Mouse (Mus musculus): Measurements from ENCODE around the gene Cela2a. TPM values are rescaled to one million over a fixed set of nuclear protein-coding genes. Genes with fewer than 3 reads are reported as not detected.
A peak's percentile ranks its signal among the peaks of the same experiment; 100 is the strongest.

Cela2a gene
- not detected for polyA plus RNA-seq (2017; shearing (Covaris generic))

DNA sequence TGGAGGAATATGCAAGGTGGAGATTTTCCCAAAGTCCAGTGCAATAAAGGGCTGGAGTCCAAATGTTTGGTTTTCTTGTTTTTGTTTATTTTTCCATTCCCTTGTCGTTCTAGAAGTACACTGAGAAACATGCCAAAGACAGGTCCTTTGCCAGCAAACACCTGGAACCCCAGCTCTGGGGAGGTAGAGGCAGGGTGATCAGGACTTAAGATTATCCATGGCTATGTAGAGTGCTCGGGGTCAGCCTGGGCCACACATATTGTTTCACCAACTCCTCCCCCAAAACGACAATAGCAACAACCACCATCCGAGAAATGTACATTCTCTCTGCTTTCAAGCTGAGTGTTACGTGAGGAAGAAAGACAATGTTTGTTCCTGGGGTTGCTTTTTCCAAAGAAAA, at the start of gene Cela2a:
Gene Cela2a, minus strand, starts transcription at position 101 of the 400 bp plus-strand sequence.
- ATAC-seq = no peak

DNA sequence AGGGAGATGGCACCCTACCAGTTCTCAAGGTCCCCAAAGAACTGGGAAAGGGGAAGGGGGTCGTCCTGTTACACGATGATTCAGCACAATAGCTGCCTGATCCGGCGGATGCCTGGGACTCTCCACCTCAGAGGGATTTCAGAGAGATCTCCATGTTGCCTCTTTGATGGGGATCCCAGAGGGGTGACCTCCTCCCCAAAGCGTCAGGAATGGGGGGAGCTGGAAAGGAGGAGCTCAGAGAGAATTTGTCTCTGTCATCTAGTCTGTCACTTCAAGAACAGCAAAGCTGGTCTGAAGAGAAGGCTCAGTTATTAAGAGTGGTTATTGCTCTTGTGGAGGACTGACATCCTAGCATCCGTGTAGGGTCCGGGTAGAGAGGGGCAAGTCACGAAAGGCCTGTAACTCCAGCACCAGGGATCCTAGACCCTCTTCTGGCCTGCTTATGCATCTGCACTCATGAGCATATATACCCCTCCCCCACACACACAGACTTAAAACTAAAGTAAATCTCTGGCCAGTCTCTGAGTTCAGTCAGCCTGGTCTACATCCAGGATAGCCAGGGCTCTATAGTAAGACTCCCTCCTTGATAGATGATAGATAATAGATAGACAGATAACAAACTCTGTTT, 49.6 kb upstream of the Cela2a start:
- no peak for ATAC-seq

DNA sequence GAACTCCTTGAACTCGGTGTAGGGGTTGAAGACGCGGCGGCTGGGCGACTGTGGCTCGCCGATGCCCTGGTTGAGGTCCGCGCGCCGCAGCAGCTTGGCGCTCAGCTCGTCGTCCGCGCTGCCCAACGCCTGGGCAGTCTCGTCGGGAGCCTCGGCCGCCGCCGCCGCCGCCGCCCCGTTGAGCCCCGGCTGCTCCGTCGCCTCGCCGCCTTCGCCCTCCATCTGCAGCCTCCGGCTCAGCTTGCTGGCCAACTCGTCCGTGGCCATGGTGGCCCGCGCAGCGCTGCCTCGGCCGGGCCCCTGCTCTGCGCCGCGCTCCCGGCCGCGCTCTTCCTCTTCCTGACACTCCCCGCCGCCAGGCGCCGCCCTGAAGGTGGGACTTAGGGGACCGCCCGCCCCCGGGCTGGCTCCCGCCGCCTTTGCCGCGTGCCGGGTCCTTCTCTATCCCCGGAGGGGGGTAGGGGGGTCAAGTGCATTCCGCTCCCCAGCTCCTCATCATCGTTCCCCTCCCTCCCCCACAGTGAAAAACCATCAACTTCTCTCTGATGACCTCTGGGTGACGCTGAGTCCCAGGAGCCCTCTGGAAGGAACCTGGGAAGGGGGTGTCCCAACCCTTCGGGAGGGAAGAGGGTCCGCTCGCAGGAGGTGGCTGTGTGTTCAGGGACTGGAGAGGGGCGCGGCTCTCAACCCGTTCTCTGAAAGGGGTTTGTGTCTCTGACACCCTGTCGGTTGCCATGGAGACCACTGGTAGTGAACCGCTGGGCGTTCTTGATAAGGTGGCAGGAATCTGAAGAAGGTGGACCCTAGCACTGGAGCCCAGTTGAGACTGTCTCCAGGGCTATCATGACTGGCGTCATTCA, 48.9 kb upstream of the Cela2a start, which contains the start of gene Efhd2:
Gene Efhd2, minus strand, starts transcription at position 320 of the 860 bp plus-strand sequence.
- peak; percentile 98 for ATAC-seq

GRCm38 (mm10) chr4:141874111-141874600, 48.2 kb upstream of the Cela2a start:
- ATAC-seq = peak; percentile 19

- ATAC-seq = no peak
Measured at GRCm38 (mm10) chr4:141872977-141873376, 47.0 kb upstream of the Cela2a start.

DNA sequence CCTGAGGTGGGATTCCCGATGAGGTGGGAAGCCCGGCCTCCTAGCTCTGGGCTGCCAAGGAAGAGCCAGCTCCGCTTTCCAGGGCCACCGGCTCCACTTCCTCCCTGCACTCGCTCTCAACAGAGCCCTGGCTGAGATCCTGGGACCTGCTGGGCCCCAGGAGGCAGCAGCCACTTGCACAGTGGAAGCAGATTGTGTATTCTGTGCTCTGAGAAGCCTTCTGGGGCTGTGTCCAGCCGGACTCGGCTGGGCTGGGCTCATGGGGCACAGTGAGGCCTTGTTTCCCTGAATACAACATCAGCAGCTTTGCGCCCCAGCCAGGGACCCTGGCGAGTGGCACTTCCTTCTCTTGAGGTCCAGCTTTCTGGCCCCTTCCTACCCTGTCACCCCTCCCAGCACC, 45.9 kb upstream of the Cela2a start:
- ATAC-seq = no peak

DNA sequence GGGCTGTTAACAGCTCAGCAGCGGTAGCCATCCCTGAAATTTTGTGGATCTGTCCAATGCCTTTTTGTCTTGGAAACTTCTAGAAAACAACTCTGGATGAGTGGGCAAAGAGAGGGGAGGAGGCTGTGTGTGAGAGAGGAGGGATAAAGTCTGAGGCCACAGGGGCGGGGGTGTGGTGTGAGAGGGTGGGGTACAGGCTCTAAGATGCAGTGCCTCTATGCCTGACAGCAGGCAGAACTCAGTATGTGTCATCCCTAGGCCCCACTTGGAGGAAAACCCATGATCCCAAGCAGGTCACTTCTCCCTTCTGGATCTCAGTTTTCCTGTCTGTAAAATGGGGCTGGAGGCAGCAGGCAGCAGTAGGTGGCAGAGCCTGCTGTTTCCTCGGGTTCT, 45.4 kb upstream of the Cela2a start:
- ATAC-seq = no peak

- no peak for ATAC-seq
Measured at GRCm38 (mm10) chr4:141870666-141871332, 44.8 kb upstream of the Cela2a start.

GRCm38 (mm10) chr4:141869436-141870215, 43.7 kb upstream of the Cela2a start:
- ATAC-seq = no peak

DNA sequence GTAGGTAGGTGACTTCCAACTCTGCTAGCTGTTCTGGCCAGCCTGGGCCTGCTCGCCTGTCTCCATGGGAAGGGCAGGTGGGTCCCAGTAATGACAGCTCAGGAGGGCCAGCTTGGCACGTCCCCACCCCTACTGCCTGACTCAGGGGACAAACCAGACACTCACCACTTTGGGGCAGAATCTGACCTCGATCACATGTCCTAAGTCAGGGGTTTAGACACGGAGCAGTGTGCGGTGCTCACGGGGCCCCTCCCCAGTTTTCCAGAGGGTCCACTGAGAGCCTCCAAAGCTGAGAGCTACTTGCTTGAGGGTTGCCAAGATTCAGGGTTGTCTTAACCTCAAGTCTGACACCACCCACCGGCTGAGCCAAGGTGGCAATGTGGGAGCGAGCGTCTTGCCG, 42.1 kb upstream of the Cela2a start:
- ATAC-seq = no peak

GRCm38 (mm10) chr4:141867498-141867897, 41.5 kb upstream of the Cela2a start:
- no peak for ATAC-seq

DNA sequence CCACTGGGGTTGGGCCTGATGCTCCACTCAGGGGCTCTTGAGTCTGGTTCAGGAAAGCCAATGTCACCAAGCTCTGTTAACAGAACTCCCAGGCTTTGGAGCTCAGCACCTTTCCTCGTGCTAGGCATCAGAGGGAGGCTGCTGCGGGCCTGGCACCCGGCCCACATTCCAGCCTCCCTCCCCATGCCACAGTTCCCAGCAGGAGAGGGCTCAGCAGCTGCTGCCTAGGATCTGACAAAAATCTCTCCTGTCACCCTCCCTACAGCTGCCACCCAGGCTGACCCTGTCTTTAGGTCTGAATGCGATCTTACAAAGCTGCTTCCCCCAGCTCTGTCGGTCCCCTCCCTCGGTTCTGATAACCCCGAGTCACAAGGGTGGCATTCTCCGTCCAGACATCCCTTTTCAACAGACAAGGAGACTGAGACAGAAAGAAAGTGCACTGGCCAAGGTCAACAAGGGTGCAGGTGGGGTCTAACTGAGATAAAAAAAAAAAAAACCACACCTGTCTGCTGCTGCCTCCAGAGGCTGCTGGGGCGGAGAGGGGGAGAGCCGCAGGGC, 41.1 kb upstream of the Cela2a start:
- no peak for ATAC-seq

DNA sequence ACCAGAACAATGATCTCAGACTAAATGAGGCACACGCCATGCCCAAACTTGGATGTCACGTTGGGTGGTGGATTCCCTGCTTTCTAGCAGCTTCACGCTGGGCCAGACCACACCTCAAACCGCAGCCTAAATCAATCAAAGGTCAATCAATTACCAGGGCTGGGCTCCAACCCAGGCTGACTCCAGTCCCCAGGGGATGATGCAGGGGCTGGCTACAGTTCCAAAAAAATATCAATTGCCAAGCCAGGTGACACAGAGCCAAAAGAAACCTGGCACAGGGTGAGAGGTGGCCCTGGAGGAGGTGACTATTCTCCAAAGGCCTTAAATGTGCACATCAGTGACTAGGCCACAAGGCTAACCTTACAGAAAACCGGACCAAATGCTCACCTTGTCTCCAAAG, 39.6 kb upstream of the Cela2a start:
- no peak for ATAC-seq

GRCm38 (mm10) chr4:141865006-141865405, 39.0 kb upstream of the Cela2a start:
- no peak for ATAC-seq

GRCm38 (mm10) chr4:141864506-141864905, 38.5 kb upstream of the Cela2a start:
- ATAC-seq = no peak

- peak; percentile 40 for ATAC-seq
Measured at GRCm38 (mm10) chr4:141863726-141864280, 37.8 kb upstream of the Cela2a start.

GRCm38 (mm10) chr4:141862867-141863266, 36.9 kb upstream of the Cela2a start:
- no peak for ATAC-seq

DNA sequence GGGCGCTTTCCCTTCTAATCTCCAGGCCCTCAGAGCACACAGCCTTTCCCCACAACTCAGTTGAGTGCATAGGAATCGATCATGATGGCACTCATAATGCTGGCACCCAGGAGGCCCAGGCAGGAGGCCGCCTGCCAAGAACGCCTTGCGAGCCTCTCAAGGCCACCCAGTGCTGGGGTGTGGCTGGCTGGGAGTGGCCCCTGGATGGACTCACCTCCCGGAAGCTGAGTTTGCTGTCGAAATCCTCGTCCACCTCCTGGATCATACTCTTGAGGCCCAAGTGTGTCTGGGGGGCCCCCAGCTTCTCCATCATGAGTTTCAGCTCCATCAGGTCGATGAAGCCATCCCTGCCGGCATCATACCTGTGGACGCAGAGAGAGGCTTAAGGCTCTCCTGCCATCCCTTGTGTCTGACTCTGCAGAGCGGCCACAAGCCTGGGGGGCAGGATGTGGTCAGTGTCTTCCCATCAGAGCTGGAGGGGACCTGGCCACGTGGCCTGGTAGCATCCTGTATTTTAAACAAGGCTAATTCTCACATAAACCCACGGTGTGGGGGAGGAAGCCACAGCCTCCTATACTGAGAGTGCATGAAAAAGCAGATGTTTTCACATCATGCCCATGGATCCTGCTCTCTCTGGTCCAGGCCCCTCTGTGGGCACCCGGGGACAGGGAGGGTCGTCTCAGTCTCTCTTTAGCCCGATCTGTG, 35.8 kb upstream of the Cela2a start:
- peak; percentile 79 for ATAC-seq

DNA sequence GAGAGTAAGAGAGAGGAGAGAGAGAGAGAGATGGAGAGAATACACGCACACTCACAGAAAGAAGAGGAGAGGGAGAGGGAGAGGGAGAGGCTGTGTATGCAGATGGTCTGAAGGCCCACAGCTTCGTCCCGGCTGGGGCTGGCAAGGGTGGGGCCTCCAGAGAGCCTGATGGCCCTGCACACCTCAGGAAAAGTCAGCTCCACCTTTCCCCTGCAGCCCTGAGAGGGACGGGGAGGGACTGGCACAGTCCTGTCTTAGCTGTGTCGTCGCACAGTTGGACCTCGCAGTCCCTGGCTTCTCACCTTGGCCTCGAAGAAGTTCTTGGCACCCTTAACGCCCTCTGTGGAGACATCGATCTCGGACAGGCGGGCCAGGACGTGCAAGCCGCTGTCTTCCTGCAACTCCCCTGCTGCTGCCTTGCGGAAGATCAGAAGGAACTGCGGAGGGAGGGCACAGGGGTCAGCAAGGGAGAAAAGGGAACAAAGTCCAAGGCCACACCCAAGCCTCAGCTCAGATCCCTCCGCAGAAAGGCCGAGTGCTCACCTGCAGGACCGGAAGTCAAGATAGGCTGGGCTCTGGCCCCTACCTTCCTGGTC, 34.4 kb upstream of the Cela2a start:
- ATAC-seq = no peak

DNA sequence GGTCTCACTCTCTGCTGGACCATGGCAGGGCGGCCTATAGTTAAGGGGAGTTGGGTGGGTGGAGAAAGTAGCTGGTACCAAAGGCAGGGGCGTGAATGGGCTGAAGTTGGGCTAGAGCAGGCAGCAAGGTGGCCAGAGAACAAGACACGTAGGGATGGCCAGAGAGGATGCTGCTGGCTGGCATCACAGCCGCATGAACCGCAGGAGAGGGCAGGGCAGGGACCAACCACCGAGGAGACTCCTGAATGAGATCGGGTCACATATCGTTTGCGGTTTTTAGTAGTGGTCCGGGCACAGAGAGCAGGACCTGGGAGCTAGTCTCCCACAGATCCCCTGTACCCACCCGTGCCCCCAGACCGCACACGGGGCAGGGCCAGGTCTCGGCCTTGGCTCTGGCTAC, 33.4 kb upstream of the Cela2a start:
- no peak for ATAC-seq

GRCm38 (mm10) chr4:141858501-141858900, 32.5 kb upstream of the Cela2a start:
- ATAC-seq = no peak

Data from CD4-positive, CD25-positive, alpha-beta regulatory T cell, adult 4 months (primary cell).